Mouse (Mus musculus) adrenal gland, adult 18-20 months (tissue): ENCODE measurements around the gene Aif1l. TPM values are rescaled to one million over a fixed set of nuclear protein-coding genes. Genes with fewer than 3 reads are reported as not detected.

Experiments
- DNase-seq, 2 experiments: peaks; one replicate each; pipeline ENCODE4 v3.0.0; 2021 to 2022; ENCODE audit warnings: low spot score in 2 of 2
- total RNA-seq, 2 experiments: library from RNA; stranded (reverse); gene quantifications; 1 replicate in 1 of 2; 2 replicates in 1 of 2; pipeline ENCODE4 v1.2.3; 2021

Aif1l gene
- total RNA-seq, 2 experiments from 2014 or later, result 35.4 to 60.9 TPM

DNA sequence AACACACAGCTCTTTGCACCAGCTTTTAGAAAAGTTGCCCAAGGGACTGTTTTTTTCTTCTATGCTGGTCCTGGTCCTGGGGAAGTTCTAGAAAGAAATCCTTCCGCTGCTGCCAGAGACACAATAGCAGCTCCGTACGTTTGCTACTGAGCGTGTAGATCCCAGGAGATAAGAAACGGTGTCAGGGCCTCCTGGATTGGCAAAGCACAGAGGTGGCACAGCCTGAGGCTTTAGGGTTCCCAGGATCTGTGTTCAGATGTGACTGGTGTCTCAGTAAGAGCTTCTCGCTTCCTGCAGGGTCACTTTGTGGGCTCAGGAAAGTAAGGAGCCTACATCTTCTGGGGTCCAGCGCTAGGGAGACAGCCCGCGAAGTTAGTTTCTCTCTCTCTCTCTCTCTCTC, 1.0 kb downstream of the Aif1l start:
- DNase-seq, result no peak

DNA sequence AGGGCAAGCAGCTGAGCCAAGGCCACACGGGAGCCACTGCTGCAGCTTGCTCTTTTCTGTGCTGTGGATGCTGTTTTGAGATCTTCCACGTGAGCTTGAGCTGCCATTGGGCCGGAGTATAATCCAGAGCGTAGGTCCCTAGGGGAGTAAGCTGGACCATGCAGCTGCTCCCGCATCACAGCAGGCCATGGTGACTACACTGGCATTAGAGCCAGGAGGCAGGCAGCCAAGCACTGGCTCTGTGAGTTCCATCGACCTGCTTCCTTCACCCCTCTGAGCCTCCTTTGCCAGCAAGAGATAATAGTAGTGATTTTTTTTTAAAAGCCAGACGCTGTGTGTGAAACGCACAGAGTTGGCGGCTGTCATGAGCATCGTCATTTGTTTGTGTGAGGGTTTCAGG, 2.3 kb downstream of the Aif1l start:
- DNase-seq, result no peak

DNA sequence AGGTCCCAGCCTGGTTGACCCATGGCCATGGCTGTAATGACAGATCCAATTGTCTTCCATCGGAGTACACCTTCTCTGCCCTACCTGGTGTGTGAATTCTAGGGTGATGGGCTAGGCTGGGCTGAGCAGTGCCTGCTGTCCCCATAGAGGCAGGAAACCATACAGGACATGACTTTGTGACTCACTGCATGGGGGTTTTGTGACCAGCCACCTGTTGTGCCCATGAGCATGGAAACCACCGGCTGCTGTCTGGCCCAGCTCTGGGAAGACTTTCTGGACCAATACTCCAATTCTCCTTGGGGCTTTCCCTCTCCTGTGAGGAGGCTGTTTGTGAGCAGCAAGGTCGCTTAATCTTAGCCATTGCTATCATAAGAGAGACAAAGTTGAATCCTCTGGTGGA, 2.8 kb downstream of the Aif1l start:
- no peak for DNase-seq

DNA sequence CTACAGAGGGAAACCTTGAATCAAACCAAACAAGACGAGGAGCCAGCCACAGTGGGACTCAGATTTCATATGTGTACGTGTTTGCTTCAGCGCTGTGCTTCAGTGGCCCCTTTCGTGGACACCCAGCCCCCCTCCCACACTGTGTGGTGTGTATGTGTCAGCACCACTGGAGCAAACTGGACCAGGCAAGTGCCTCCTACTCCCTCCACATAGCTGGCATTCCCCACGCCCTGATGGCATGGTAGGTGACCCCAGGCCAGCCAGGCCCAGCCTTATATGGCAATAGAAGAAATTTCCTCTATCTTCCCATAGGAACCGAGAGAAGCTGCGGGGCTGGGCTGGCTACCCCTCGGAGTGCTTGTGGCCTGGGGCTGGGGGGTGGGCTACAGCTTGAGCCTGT, 3.7 kb downstream of the Aif1l start:
- DNase-seq, result no peak

DNA sequence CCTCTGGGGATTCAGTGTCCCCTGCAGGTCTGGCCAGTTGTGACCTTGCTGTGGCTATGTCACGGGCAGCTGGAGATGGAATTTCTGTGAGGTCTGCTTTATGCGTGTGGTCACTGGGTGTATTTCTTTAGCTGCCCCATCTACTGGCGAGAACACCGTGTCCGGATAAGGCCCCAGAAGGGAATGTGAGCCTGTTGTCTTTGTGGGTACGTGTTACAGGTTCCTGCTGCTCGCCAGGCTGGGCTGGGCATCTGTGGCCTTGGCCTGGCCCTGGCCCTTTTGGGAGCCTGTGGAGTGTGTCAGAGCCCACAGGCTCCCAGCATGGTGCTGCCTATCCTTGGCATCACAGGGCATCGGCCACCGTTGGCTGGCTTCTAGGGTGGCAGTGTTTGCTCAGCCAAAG, 4.8 kb downstream of the Aif1l start:
- DNase-seq, result peak; percentile 26 to 28

DNA sequence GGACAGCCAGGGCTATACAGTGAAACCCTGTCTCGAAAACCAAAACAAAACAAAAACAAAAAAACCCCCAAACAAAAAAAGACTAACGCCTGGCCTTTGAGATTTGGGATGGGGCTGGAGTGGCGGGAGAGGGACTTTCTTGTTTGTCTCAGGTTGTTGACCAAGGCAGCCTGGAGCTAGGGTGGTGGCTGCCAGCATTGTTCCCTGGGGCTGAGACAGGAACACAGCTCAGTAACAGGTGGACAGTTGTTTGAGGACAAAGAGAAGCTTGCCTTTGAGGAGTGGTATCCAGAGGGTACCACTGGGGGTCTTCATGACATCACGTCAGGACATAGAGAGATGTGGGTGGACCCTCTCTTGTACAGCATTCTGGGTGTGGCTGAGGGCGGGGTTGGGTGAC, 5.7 kb downstream of the Aif1l start:
- DNase-seq, result no peak

DNA sequence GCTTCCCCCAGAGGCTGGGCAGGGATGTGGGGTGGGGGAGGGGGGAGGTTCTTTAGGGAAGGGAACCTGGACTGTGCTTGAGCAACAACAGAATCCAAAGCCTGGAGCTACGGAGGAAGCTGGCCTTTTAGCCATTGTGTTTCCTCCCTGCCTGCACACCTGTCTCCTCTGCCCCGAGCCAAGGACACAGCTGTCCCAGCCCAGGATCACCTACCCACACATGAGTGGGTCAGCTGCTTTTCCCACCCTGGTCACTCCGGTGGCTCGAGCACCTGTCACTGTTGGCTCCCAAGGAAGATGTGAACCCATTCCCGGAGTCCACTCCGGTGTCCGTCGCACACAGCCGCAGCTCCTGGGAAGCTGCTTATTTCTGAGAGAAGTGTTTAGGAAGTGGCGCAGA, 7.3 kb downstream of the Aif1l start:
- DNase-seq, result no peak

DNA sequence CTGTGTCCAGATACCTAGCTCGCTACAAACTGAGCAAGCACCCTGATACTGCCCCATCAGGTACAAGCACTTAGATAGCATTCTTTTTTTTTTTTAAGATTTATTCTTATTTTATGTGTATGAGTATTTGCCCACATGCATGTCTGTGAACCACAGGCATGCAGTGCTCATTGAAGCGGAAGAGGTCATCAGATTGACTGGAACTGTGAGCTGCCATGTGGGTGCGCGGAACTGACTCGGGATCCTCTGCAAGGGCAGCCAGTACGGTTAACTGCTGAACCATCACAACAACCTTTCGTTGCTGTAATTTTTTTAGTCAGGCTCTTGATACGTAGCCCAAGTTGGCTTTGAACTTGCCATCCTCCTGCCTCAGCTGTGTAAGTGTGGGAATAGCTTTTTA, 11.0 kb downstream of the Aif1l start:
- DNase-seq, result no peak

DNA sequence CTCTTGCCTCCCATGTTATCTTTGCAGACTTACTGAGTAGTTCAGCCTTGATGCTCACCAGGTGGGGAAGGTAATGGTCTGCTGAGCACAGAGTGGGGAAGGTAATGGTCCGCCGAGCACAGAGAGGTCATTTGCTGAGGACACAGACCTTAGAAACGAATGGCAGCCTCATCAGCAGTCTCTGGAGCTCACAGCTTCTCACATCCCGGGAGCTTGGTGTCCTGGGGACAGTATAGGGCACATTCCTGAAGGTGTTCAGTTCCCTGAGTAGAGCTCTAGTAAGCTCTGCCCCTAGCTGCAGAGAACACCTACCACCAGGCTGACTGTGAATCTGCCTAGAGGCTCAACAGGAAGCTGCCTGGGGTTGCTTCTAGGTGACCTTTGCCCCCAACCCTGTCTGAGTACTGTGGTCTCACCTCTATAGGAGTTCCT, 11.9 kb downstream of the Aif1l start:
- DNase-seq, result no peak

DNA sequence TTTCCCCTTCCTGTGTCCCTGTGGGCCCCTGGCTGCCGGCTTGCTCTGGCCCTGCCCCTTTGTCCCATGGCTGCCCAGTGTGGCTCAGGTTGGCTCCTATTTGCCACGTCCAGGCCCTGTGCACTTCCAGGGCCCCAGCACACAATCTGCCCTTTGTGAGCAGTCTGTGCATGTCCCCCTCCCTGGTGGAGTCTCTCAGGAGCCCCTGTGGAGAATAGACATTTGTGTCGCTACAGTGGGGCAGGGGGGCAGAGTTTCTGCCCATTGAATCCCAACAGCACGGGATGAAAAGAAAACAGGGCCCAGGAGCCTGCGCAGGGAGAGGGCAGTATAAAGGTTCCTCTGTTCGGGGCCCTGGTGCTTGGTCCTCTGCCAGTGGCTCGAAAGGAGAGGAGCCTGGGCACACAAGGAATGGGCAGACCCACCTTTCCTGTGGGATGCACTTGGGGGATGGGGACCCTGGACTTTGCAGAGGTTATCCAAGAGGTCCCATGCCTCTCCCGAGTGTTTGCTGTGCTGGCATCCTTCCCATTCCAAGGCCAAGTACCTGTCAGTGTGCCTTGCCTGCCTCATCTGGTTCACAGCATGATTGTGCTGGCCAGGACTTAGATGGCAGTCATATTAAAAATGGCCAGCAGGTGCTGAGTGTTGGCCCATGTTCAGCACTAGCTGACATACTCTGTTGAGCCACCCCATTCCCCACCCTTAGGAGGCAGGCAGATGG, 12.7 kb downstream of the Aif1l start:
- DNase-seq, result no peak

DNA sequence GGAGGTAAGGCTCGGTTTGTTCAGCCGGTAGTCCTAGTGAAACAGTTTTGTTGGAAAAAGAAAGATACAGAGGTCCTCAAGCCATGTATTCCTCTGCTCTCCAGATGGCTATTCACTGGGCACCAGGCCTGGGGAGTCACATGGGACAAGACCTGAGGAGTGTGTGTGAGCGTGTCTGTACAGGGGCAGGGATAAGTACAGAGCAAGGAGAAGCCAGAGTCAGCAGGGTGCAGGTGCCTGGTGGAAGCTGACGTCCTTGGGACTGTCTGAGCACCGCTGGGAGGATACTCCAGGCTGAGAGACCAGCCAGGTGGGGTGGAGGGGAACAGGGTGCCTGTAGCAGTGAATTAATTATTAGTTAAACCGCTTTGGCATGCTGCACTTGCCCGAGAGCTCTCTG, 13.6 kb downstream of the Aif1l start:
- no peak for DNase-seq

DNA sequence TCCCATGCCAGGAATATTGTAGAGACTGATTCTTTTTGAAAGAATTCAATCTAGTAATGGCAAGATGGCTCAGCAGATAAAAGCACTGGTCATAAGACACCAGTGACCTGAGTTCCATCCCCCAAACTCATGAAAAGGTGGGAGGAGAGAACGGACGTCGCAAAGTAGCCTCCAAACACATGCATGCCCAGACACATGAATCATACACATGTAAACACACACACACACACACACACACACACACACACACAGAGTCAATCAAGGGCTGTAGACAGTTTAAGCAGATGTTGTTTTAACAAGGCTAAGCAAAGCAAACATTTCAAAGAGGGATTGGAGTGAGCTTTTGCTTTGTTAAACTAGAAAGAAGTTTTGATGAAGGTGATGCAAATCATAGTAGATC, 14.3 kb downstream of the Aif1l start:
- no peak for DNase-seq

DNA sequence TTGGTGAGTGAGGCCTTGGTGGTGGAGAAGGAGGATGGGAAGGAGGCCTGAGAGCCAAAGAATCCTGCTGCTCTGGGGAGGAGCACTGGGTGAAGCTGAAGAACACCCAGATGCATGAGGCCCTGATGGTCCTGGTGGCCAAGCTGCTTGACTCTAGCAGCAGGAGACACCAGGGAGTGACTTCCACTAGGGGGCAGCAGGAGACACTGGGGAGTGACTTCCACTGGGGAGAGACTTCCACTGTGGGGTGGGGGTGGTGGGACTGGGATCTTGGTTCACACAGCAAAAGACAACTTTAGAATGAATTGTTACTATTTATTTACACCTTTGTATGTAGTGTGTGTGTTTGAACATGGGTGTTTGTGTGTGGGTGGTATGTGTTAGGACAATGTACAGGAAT, 15.2 kb downstream of the Aif1l start:
- peak in 1 of 2 experiments; percentile 43 for DNase-seq

DNA sequence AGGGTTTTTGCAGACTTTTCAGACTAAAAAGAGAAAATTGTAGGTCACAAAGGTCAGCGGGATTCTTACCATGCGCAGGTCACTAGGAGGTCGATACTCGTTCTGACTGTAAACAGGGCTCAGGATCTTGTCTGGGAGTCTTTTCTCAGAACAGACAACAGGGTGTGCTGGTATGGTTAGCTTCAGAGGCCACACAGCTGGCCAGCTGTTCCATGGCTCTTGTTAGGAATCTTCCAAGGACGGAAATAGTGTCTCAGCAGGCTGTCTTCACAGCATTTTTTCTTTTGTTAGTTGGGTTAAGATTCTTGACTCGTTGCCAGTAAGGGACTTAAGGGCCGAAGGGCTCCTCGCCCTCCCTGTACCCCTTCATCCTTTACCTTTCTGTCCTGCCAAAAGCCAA, 16.9 kb downstream of the Aif1l start:
- DNase-seq, result no peak

DNA sequence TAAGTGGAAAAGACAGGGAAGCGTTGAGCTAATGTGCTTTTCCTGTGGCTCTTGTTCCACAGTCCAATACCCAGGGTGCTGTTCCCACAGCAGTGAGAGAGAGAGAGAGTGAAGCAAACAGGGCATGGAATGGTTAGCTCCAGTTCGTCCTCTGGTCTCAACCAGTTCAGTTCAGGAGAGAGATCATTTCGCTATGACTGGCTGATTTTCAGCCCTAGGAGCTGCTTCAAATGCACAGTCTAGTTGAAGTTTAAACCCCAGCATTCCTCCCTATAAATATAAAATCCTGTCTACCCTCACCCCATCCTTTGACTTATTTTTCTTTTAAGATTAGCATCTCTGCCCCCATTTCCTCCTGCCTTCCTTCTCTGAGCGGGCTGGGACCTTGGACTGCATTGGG, 22.6 kb downstream of the Aif1l start:
- no peak for DNase-seq

DNA sequence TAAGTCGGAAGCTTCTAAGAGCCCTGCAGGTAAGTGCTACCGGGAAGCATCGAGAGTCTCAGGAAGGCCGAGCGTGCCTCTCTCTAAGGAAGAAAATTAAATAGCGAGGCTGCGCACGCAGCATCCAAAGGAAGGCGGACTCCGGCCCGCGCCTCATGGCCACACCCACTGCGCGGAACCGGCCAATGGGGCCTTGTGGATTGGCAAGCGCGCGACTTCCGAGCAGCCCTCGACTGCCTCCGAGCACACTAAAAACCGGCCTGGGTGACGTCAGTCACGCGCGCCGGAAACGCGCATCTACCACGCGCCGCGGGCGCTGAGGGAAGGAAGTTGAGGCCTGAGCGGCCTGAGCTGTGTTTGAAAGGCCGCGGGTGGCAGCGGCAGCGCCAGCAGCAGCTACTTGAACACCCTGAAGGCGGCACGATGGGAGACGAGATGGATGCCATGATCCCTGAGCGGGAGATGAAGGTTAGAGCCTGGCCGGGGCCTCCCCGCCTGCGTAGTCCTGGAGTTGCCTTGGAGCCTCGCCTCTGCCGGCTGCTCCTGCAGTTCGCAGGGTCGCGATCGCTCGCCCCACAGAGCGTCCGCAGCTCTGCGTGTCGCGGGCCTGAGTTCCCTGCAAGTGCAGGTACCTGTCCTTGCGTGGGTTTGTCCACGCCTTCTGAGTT, 24.3 kb downstream of the Aif1l start, which contains the start of gene Nup214:
Gene Nup214, plus strand, starts transcription at position 296 of the 668 bp plus-strand sequence.
- peak; percentile 100 for DNase-seq

DNA sequence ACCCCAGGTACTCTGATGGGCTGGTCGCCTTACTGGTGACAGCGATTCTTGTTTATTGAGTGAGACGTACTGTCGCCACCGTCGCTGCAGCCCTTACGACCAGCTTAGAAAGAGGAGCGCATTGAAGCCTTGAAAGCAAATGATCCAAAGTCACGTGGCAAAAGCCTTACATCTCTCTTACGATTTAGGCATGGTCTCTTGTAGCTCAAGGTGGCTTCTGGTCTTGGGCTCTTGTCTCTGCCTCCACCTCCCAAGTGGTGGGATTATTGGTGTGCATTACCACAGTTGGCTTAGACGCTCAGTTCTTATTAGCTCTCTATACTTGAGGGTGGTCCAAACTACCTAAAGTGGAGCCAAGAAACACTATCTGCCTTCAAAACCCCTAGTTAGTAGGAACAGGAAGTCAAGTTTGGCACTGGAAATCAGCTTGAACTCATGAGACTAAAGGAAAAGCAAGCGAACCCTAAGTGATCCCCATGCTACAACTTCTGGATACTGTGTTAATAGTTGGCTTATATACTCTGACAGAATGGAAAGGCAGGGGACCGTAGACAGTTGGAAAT, 25.0 kb downstream of the Aif1l start:
- no peak for DNase-seq

DNA sequence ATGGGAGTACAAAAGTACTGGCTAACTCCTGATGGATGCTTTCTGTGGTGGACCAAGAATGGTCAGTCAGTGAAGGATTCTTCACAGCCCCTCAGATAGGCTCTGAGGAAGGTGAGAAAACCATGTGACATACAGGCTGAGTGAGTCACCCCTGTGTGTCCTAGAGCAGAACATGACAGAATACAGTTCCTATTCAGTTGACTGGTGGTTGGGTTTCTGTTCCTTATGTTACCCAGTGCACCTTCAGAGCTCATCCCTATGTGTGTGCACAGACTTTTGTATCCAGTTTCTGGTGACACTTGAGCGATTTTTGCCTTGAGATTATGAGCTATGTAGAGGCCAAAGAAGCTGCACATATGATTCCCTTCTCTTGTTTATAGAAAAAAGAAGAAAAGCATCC, 37.8 kb downstream of the Aif1l start:
- no peak for DNase-seq

DNA sequence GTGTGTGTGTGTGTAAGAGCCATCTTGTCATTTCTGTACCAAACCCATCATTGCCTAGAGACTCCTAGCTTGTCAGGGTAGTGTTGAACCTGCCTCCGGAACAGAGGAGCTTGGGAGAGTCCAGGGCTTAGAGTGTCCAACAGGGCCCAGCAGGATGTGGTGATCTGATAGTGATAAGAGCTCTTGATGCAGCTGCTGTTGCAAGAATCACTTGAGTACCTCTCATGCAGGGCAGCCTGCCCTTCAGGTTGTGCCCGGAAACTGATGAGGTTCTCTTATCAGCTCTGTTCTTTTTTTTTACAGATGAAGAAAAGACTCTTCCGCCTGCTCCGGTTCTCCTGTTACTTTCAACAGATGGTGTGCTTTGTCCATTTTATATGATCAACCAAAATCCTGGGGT, 41.0 kb downstream of the Aif1l start:
- no peak for DNase-seq

DNA sequence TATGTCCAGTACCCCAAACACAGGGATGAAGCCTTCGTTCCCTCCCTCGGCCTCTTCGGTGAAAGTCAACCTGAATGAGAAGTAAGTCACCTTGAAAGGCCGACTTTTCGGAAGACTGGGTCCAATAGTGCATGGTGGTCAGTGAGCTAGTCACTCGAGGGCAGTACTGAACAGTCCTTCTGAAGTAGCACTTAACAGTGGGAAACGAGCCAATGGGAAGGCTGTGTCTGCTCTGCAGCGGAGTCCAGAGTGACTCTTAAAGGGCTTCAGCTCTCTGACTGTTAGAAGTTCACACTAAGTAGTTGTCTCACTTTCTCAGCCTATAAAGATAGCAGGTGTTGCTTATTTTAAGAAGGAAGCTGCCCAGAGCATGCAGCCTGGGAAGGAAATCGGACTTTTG, 45.0 kb downstream of the Aif1l start:
- DNase-seq, result no peak

DNA sequence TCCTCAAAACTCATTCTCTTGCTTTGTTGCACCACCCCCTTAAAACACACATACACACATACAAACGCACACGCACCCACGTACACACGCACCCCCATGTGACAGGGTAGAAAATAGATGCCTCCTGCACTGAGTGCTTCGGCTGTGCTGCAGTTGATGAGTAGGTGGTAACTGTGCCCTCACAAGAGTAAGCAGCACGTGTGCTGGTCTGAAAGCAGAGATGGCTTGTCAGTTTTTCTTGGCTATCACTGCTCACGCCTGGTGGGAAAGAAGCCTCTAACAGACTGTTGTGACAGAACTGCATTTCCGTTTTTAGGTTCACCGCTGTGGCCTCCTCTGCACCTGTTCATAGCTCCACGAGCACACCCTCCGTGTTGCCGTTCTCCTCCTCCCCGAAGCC, 46.1 kb downstream of the Aif1l start:
- DNase-seq, result no peak

DNA sequence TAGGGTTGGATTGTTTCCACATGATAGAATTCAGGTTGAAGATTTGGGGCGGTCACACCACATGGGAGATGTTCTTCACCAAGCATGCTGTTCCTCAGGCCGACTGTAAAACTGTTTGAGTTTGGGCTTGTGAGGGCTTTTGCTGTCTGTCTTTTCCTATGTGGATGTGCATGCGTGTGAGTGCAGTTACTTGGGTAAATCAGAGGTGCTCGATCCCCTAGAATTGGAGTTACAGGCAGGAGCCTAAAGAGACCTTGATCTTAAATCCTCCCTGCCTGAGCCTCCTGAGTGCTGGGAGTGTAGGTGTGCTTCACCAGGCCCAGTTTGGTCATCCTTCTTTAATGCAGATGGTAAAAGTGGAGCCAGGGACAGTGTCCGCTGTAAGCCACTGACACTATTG, 47.6 kb downstream of the Aif1l start:
- no peak for DNase-seq

DNA sequence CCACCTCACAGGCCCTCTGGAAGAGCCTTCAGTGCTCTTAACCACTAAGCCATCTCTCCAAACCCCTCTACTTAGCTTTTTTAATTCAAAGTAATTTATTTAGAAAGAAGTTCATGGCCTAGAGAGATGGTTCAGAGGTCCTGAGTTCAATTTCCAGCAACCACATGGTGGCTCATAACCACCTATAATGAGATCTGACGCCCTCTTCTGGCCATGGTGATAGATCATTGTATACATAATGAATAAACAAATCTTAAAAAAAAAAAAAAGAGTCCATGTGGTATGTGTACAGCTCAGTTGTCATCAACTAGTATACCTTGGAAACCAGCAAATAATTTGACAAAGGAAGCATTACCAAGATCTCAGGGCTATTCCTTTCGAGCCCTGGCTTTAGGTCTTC, 48.5 kb downstream of the Aif1l start:
- DNase-seq, result no peak
